Mouse (Mus musculus): ENCODE measurements around the gene Wdr81. TPM values are rescaled to one million over a fixed set of nuclear protein-coding genes. Genes with fewer than 3 reads are reported as not detected.

Wdr81 gene
- total RNA-seq (2022): 1 to 10 TPM; 5.2 to 7.0 (median 6.2) TPM

- peak; percentile 74 to 81 for DNase-seq (ENCODE audit: low spot score in 2 of 2)
Measured at GRCm38 (mm10) chr11:75453991-75454930, at the start of gene Wdr81. Gene Wdr81, minus strand, starts transcription at chr11:75454717.

DNA sequence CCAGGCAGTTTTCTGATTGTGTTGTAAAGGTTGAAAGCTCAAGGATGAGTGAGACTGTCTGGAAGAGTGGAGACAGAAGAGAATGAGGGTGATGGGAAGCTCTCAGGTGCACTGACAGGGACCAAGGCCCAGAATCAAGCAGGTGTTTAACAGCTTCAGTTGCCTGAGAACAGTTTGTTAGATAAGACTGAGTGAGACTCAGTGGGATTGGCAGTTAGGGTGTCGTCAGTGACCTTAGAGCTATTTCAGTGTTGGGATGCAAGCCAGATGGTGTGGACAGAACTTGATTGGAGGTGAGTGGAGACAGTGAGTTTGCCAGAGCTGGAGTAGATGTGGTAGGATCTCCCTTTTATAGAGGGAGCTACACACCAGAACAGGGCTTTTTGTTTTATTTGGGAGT, 43.6 kb upstream of the Wdr81 start:
- no peak for DNase-seq (ENCODE audit: low spot score in 2 of 2)

DNA sequence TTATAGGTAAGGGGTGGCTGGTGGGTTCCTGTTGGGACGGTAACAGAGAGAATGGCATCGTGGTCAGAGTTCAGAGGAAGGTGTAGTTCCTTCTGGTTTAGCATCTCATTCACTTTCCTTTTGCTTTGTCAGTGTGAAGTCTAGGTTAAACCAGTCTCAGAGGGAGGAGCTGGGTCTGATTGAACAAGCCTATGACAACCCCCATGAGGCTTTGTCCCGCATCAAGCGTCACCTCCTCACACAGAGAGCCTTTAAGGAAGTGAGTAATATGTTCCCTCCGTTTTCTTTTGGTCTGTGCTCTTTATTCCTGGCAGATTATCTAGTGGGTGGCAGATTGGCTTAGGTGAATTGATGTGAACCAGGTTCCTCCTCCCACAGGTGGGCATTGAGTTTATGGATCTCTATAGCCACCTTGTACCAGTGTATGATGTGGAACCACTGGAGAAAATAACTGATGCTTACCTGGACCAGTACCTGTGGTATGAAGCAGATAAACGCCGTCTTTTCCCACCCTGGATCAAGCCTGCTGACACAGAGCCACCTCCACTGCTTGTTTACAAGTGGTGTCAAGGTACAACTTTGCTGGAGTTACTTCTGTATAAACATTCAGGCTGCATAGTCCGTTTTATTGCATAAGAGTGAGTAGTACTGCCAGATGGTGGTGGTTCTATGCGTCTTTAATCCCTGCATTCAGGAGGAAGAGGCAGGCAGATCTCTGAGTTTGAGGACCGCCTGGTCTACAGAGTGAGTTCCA, 40.0 kb upstream of the Wdr81 start:
- no peak for DNase-seq (ENCODE audit: low spot score in 2 of 2)

DNA sequence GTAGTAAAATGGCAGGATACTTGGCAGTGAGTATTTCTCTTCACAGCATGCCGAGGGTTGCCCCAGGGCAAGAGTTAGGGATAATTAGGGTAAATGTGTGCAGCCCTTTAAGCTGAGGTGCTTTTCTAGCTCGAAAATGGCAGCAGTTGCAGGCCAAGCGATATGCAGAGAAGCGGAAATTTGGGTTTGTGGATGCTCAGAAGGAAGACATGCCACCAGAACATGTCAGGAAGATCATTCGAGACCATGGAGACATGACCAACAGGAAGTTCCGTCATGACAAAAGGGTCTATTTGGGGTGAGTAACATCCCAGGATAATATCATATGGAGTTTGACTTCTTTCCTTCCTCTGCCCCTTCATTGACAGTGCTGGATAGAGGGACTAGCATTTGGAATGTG, 33.0 kb upstream of the Wdr81 start:
- no peak for DNase-seq (ENCODE audit: low spot score in 2 of 2)

- peak; percentile 95 to 97 for DNase-seq (ENCODE audit: low spot score in 2 of 2)
Measured at GRCm38 (mm10) chr11:75486601-75487285, 32.2 kb upstream of the Wdr81 start, which contains the start of gene Prpf8. Gene Prpf8, plus strand, starts transcription at chr11:75486816.

DNA sequence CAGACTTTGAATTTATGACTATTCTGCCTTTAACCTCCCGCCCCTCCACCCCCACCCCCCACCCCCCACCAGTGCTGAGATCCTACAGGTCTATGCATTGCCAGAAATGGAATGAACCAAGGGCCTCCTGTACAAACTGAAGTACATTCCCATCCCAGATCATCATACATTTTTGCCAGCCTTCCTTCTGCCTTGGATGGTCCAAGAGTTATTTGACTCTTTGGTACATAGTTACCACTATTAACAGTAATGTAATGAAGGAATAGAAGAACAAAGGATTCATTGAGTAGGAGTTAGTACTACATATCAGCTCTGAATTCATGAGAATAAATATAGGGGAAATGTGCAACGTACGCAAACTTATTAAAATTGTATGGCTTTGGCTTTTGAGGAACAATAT, 31.7 kb upstream of the Wdr81 start:
- DNase-seq (ENCODE audit: low spot score in 2 of 2): no peak

GRCm38 (mm10) chr11:75473376-75473775, 18.9 kb upstream of the Wdr81 start:
- no peak for DNase-seq (ENCODE audit: low spot score in 2 of 2)

DNA sequence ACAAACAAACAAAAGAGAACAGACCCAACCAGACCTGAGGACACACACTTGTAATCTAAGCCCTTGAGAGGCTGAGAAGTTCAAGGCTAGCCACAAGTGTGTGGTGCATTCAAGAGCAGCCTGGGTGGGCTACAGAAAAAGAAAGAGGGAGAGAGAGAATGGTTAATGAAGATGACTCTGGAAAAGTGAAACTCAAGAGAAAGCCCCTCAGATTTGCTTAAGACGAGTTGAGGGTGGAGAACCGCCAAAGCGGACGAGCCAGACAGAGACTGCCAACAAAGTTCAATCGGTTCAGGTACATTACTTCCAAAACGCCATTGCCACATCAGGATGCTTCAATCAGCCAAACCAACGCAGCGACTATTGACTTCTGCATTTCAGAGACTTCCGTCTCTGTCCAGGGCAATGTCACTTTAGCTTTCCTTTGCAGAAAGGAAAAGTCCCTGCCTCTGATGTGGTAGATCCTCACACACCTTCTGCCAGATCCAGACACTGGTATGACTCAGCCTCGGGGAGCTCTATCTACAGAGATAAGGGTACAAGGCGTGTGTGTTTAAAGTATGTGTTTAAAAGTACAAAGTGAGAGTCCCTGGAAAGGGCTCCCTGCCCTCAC, 18.1 kb upstream of the Wdr81 start:
- DNase-seq (ENCODE audit: low spot score in 2 of 2): no peak

- DNase-seq (ENCODE audit: low spot score in 2 of 2): no peak
Measured at GRCm38 (mm10) chr11:75470675-75471074, 16.2 kb upstream of the Wdr81 start.

DNA sequence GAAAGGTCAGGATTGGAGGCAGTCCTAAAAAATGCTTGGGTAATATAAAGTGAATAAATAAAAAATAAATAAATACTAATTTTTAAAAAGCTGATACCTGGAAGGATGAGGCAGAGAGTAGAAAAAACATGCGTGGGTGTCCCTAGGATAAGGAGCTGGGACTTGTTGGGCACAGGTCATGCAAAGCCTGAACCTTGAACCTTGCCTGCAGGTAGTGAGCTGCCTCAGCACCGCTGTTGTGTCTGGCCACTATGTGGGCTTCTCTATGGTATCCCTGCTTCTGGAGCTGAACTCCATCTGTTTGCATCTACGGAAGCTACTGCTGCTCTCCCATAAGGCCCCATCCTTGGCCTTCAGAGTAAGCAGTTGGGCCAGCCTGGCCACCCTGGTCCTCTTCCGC, 14.7 kb upstream of the Wdr81 start:
- DNase-seq (ENCODE audit: low spot score in 2 of 2): no peak

GRCm38 (mm10) chr11:75468410-75468809, 13.9 kb upstream of the Wdr81 start:
- DNase-seq (ENCODE audit: low spot score in 2 of 2): no peak

DNA sequence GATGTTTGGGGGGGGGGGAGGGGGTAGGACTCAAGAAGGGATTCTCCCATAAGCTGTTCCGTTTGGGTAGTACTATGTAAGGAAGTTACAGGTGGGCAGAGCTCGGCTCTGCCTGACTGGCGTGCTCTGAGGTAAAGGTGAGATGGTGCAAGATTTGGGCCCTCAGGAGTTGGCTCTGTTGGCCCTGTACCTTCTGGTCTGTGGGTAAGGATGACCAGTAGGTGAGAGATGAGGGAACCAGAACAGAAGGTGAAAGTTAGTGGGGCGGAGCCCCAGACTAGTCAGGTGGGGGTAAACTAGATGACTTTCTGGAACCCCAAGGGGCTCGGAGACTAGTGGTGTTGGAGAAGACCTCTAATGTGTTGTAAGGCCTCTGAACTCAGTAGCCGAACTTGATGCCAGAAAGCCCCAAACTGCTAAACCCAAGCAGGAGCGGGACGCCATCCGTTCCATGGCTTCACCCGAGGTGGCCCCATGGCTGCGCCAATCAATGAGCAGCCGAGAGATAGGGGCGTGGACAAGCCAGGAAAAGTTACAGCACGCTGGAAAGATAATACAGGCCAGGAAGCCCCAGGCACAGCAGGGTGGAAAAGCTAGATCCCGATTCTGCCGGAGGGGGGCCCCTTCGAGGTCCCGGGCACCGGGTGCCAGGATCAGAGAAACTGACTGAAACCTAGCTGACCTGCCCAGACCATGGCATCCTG, 13.1 kb upstream of the Wdr81 start:
- peak; percentile 51 to 67 for DNase-seq (ENCODE audit: low spot score in 2 of 2)

- no peak for DNase-seq (ENCODE audit: low spot score in 2 of 2)
Measured at GRCm38 (mm10) chr11:75466731-75467505, 12.4 kb upstream of the Wdr81 start.

DNA sequence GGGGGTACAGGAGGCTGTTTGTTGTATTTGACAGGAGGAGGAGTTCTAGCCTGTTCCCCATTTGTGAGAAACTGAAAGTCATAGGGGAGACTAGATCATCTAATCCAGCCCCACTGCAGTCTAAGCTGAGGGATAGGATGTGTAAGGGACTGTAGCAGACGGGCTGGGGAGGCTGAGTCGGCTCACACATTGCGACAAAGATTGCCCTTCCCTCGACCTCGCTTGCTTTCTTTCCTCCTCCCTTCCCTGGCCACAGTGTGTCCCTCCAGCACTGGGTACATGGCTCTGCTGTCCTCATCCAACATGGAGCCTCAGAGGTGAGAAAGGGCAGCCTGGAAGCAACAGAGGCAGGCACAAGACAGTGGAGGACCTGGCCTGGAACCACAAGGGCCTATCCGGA, 10.5 kb upstream of the Wdr81 start:
- DNase-seq (ENCODE audit: low spot score in 2 of 2): no peak

DNA sequence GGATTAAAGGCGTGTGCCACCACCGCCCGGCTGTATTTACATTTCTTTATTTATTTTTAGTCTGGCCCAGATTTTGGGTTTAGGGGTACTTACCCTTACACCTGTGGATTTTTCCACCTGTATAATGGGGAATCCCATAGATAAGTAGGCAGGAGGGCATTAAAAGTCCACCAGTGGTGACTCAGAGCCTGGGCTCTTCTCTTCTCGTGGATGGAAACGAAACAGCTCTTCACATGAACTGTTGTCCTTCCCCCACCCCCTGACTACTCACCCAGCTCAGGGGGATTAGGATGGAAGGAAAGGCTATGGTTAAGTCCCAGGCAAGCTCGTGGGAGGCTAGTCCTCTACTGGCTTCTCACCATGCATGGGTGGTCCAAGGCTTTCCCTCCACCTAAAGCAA, 9.9 kb upstream of the Wdr81 start:
- no peak for DNase-seq (ENCODE audit: low spot score in 2 of 2)

DNA sequence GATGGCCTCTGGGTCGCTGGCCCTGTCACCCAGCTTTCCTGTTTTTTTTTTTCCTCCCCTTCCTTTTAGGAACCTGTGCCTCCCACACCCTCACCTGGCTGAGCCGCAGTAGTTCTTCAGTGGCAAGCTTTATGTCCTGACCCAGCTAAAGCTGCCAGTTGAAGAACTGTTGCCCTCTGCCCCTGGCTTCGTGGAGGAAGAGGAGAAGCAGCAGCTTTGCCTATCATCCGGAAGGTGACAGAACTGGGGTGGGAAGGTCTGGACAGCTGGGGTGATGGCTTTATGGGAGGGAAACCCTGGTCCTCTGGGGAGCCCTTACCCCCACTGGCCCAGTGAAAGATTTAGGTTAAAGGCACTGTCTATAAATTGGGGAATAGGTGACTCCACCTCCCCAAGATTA, 9.1 kb upstream of the Wdr81 start:
- no peak for DNase-seq (ENCODE audit: low spot score in 2 of 2)

- DNase-seq (ENCODE audit: low spot score in 2 of 2): peak; percentile 87 to 94
Measured at GRCm38 (mm10) chr11:75462865-75463336, 8.4 kb upstream of the Wdr81 start.

DNA sequence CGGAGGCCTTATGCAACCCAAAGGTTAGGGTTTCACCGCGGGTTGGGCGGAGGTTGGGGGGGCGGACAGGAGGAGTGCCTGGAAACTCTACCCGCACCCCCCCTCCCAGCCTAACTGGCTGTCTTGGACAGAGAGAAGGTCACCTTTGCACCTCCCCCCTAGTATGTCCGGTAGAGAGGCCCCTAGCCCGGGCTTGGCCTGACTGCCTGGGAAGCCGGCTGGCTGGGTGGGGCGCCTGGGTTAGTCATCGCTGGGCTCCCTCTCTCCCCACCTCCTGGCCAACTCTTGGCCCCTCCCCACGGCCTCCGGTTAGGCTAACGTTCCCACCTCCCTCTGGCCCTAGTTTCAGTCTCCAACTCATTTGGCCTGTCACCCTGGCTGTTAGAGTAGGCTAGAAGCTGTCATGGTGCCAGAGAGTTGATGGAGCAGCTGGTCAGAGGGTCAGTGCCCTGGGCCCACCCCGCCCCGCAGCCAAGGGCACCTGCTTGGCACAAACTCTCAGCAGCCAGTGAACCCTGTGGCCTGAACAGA, 7.8 kb upstream of the Wdr81 start:
- peak; percentile 92 to 95 for DNase-seq (ENCODE audit: low spot score in 2 of 2)

DNA sequence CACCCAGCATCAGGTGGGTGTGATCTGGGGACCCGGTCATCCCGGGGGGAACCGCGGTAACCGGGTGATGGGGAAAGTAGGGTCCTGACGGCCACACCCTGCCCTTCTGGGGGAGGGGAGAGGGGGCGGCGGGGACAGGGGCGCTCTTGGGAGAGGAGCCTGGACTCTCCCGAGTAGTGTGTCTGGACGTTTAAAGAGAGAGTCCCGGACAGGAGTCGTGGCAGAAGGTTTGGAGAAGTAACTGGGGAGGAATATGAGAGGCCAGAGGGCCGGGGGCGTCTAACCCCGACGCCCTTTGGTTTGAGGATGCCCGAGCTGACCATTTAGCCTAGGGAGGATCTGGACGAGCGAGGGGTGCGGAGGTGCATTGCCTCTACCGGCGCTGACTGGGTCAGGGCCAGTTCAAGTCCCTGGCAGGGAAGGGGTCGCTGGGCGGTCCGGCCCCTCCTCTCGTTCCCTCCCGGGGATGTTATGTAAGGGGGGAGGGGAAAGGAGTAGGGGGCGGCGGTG, 7.3 kb upstream of the Wdr81 start:
- no peak for DNase-seq (ENCODE audit: low spot score in 2 of 2)
